Mouse (Mus musculus) lung, postnatal 14 days (tissue): ENCODE results near the gene Itga1.

Experiments used
- DNase-seq: peaks from one replicate; pipeline ENCODE4 v3.0.0; 2021

Gene Itga1

GRCm38 (mm10) chr13:115098227-115098626 lies 3.5 kb downstream of the Itga1 start:
- no peak for DNase-seq

- no peak for DNase-seq
Observed at GRCm38 (mm10) chr13:115096965-115097364, 4.8 kb downstream of the Itga1 start.

- DNase-seq: no peak
Observed at GRCm38 (mm10) chr13:115096216-115096615, 5.5 kb downstream of the Itga1 start.

- DNase-seq: no peak
Observed at GRCm38 (mm10) chr13:115095392-115095791, 6.4 kb downstream of the Itga1 start.

- no peak for DNase-seq
Observed at GRCm38 (mm10) chr13:115091511-115091910, 10.3 kb downstream of the Itga1 start.

- no peak for DNase-seq
Observed at GRCm38 (mm10) chr13:115090977-115091445, 10.8 kb downstream of the Itga1 start.

- peak; percentile 96 for DNase-seq
Observed at GRCm38 (mm10) chr13:115090069-115090976, 11.4 kb downstream of the Itga1 start, which contains the start of gene Pelo. Gene Pelo (minus strand): TSS chr13:115090186.

GRCm38 (mm10) chr13:115089395-115090025 lies 12.3 kb downstream of the Itga1 start:
- no peak for DNase-seq

- DNase-seq: no peak
Observed at GRCm38 (mm10) chr13:115089020-115089394, 12.8 kb downstream of the Itga1 start.

GRCm38 (mm10) chr13:115085974-115086373 lies 15.8 kb downstream of the Itga1 start:
- no peak for DNase-seq

- DNase-seq: no peak
Observed at GRCm38 (mm10) chr13:115082339-115082738, 19.4 kb downstream of the Itga1 start.

- DNase-seq: no peak
Observed at GRCm38 (mm10) chr13:115079996-115080585, 21.7 kb downstream of the Itga1 start.

GRCm38 (mm10) chr13:115078997-115079685 lies 22.6 kb downstream of the Itga1 start:
- no peak for DNase-seq

- peak; percentile 28 for DNase-seq
Observed at GRCm38 (mm10) chr13:115077346-115078134, 24.2 kb downstream of the Itga1 start.

- no peak for DNase-seq
Observed at GRCm38 (mm10) chr13:115072386-115072785, 29.4 kb downstream of the Itga1 start.

GRCm38 (mm10) chr13:115071431-115071830 lies 30.3 kb downstream of the Itga1 start:
- peak; percentile 30 for DNase-seq

GRCm38 (mm10) chr13:115067968-115068330 lies 33.8 kb downstream of the Itga1 start:
- no peak for DNase-seq

GRCm38 (mm10) chr13:115067324-115067967 lies 34.3 kb downstream of the Itga1 start:
- no peak for DNase-seq

- no peak for DNase-seq
Observed at GRCm38 (mm10) chr13:115057555-115057954, 44.2 kb downstream of the Itga1 start.

GRCm38 (mm10) chr13:115054783-115055182 lies 47.0 kb downstream of the Itga1 start:
- peak; percentile 15 for DNase-seq

- no peak for DNase-seq
Observed at GRCm38 (mm10) chr13:115052568-115052967, 49.2 kb downstream of the Itga1 start.
